Comparison of ENCODE assay signal across 10 mouse cellular contexts in the genomic region with DNA sequence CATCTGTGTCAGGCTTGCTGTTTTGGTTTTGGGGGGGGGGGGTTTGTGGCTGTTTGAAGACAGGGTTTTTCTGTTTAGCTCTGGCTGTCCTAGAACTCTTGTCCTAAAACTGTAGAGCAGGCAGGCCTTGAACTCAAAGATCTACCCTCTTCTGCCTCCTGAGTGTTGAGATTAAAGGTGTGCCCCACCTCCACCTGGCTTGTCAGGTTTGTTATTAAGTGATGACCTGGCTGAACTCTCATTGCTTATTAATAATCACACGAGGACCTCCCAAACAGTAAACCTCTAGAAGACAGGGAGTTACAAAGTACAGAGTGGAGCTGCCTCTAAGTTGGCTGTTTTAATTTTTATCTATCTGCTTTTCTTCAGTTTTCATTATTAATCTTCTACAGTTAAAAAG.
"Had no signal": no experiment of that assay in that cellular context is flagged by ENCODE, and none has a peak within 500 bp of the region (broad histone marks: within the 10 kb centered on the region; RNA-seq: fewer than 3 reads in every experiment).

No protein-coding gene starts in this region.

- H3K27ac ChIP-seq: left cerebral cortex, adult 2 months; limb, embryonic 15.5 days; liver, embryonic 12.5 days; lung, embryonic 15.5 days; midbrain, embryonic 13.5 days; stomach, embryonic 15.5 days had no signal

- H3K36me3 ChIP-seq: limb, embryonic 15.5 days; liver, embryonic 12.5 days; lung, embryonic 15.5 days; midbrain, embryonic 13.5 days; stomach, embryonic 15.5 days had no signal

- H3K4me3 ChIP-seq: left cerebral cortex, adult 2 months; limb, embryonic 15.5 days; liver, embryonic 12.5 days; lung, embryonic 15.5 days; midbrain, embryonic 13.5 days; stomach, embryonic 15.5 days had no signal

- H3K27me3 ChIP-seq: limb, embryonic 15.5 days; liver, embryonic 12.5 days; lung, embryonic 15.5 days; midbrain, embryonic 13.5 days; stomach, embryonic 15.5 days had no signal

- ATAC-seq: intestine, embryonic 16.5 days; liver, embryonic 12.5 days; midbrain, embryonic 13.5 days had no signal

- H3K9me3 ChIP-seq: limb, embryonic 15.5 days; liver, embryonic 12.5 days; lung, embryonic 15.5 days; midbrain, embryonic 13.5 days; stomach, embryonic 15.5 days had no signal

- H3K4me1 ChIP-seq: limb, embryonic 15.5 days; liver, embryonic 12.5 days; lung, embryonic 15.5 days; midbrain, embryonic 13.5 days; stomach, embryonic 15.5 days had no signal

- H3K4me2 ChIP-seq: limb, embryonic 15.5 days; liver, embryonic 12.5 days; lung, embryonic 15.5 days; midbrain, embryonic 13.5 days; stomach, embryonic 15.5 days had no signal

- H3K9ac ChIP-seq: limb, embryonic 15.5 days; liver, embryonic 12.5 days; lung, embryonic 15.5 days; midbrain, embryonic 13.5 days; stomach, embryonic 15.5 days had no signal

- DNase-seq: right cerebral cortex, postnatal 14 days; thymus, adult 2 months; thymus, postnatal 25 days had no signal
